16 mouse cellular contexts compared by ENCODE assay signal in the genomic region with DNA sequence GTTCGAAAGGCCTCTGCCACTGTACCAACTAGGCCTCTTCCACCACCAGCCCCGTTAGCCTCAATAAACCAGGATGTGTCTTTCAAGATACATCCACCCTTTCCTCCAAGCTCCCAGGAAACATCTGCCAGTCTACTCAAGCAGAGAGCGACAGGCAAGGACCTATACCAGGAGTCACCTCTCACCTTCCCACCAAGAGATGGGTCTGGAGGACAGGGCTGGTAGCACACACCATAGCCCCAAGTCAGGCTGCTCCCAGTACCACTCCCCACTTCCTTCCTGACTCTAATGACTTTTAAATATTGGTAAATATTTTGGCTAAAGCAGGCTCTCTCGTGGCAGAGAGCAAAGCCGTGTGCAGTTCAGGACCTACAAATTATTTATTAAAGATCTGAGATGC.
A peak's percentile ranks its signal among the peaks of the same experiment; 100 is the strongest.
DNase-seq lines count a peak whose midpoint lies in the region; ATAC-seq lines count a peak whose summit lies in the region.
"Had no signal": no experiment of that assay in that cellular context is flagged by ENCODE, and none has a peak within 500 bp of the region (broad histone marks: within the 10 kb centered on the region; RNA-seq: fewer than 3 reads in every experiment).

No protein-coding gene starts in this region.

- H3K36me3 ChIP-seq in forebrain, embryonic 10.5 days (replicated peaks), result no peaks in the 10 kb centered on the region
- no peaks in the 10 kb centered on the region for H3K36me3 ChIP-seq in forebrain, embryonic 11.5 days (ENCODE audit: control insufficient read depth, insufficient read depth, low read length)
- H3K36me3 ChIP-seq in heart, embryonic 13.5 days, result no peaks in the 10 kb centered on the region
- H3K36me3 ChIP-seq in lung, embryonic 15.5 days, result no peaks in the 10 kb centered on the region
- no peaks in the 10 kb centered on the region for H3K36me3 ChIP-seq in limb, embryonic 10.5 days
- H3K36me3 ChIP-seq: forebrain, embryonic 15.5 days; limb, embryonic 13.5 days; midbrain, embryonic 12.5 days; neural tube, embryonic 12.5 days had no signal

- H3K4me2 ChIP-seq in forebrain, embryonic 11.5 days (ENCODE audit: low read depth, low read length, severe bottlenecking), result no peak overlapping the region
- 0 out of 2 replicates have a peak overlapping the region, but pooled peaks have one; percentile 44 for H3K4me2 ChIP-seq in heart, embryonic 13.5 days
- H3K4me2 ChIP-seq in lung, embryonic 15.5 days, result no peak overlapping the region; the same call in 1 of the 2 replicates
- H3K4me2 ChIP-seq: forebrain, embryonic 15.5 days had no signal

- H3K4me3 ChIP-seq in forebrain, embryonic 10.5 days, result no peak overlapping the region
- no peak overlapping the region for H3K4me3 ChIP-seq in forebrain, embryonic 11.5 days (ENCODE audit: low read depth, low read length)
- no peak overlapping the region for H3K4me3 ChIP-seq in heart, embryonic 13.5 days
- no peak overlapping the region for H3K4me3 ChIP-seq in lung, embryonic 15.5 days
- no peak overlapping the region for H3K4me3 ChIP-seq in limb, embryonic 10.5 days
- H3K4me3 ChIP-seq: forebrain, embryonic 15.5 days; limb, embryonic 13.5 days; neural tube, embryonic 12.5 days had no signal

- intact Hi-C loops in heart, postnatal 25 days (cut with DNase I), result loop anchor here (2.0 kb wide), 1 partner anchor 17 kb away; no protein-coding TSS in a partner anchor

- H3K9ac ChIP-seq in forebrain, embryonic 11.5 days (ENCODE audit: low read length), result no peak overlapping the region
- H3K9ac ChIP-seq in heart, embryonic 13.5 days, result peak overlapping the region; percentile 65
- no peak overlapping the region for H3K9ac ChIP-seq in lung, embryonic 15.5 days
- H3K9ac ChIP-seq: forebrain, embryonic 15.5 days; limb, embryonic 13.5 days; liver, embryonic 14.5 days; midbrain, embryonic 12.5 days; neural tube, embryonic 12.5 days had no signal

- WGBS in forebrain, embryonic 10.5 days, result 80% methylated on average over 5 of the region's 5 CpGs
- 76% methylated on average over 5 of the region's 5 CpGs for WGBS in forebrain, embryonic 11.5 days
- 71% methylated on average over 5 of the region's 5 CpGs for WGBS in heart, embryonic 13.5 days
- WGBS in lung, embryonic 15.5 days, result 70% methylated on average over 5 of the region's 5 CpGs
- WGBS in limb, embryonic 10.5 days, result 79% methylated on average over 5 of the region's 5 CpGs

- ATAC-seq in forebrain, embryonic 11.5 days (replicated peaks; ENCODE audit: low FRiP score), result no peak
- no peak for ATAC-seq in heart, embryonic 13.5 days (ENCODE audit: extremely low read depth, insufficient number of reproducible peaks, low FRiP score, low TSS enrichment)
- no peak for ATAC-seq in lung, embryonic 15.5 days (ENCODE audit: borderline replicate concordance, extremely low read depth, low FRiP score, low TSS enrichment)
- ATAC-seq: forebrain, embryonic 15.5 days had no signal

- no peaks in the 10 kb centered on the region for H3K9me3 ChIP-seq in forebrain, embryonic 10.5 days
- no peaks in the 10 kb centered on the region for H3K9me3 ChIP-seq in forebrain, embryonic 11.5 days (ENCODE audit: control insufficient read depth, low read length)
- H3K9me3 ChIP-seq in heart, embryonic 13.5 days, result no peaks in the 10 kb centered on the region
- no peaks in the 10 kb centered on the region for H3K9me3 ChIP-seq in lung, embryonic 15.5 days
- no peaks in the 10 kb centered on the region for H3K9me3 ChIP-seq in limb, embryonic 10.5 days (replicated peaks)
- H3K9me3 ChIP-seq: forebrain, embryonic 15.5 days; limb, embryonic 13.5 days; midbrain, embryonic 12.5 days; neural tube, embryonic 12.5 days had no signal

- no peak for DNase-seq in forebrain, embryonic 10.5 days (ENCODE audit: extremely low spot score, low spot score)
- no peak for DNase-seq in forebrain, embryonic 11.5 days (ENCODE audit: low spot score)
- DNase-seq in heart, postnatal 25 days (ENCODE audit: low spot score), result no peak
- no peak for DNase-seq in lung, postnatal 10 days
- DNase-seq in limb, embryonic 10.5 days (ENCODE audit: low spot score), result no peak
- DNase-seq in adrenal gland, postnatal 36 days, result no peak
- DNase-seq: adrenal gland, adult 2 months; thymus, postnatal 14 days had no signal

- H3K4me1 ChIP-seq in forebrain, embryonic 10.5 days, result peaks cover 92% of the 10 kb centered on the region
- H3K4me1 ChIP-seq in forebrain, embryonic 11.5 days (replicated peaks; ENCODE audit: control insufficient read depth, insufficient read depth, low read length), result peaks cover 24% of the 10 kb centered on the region
- H3K4me1 ChIP-seq in heart, embryonic 13.5 days, result peaks cover 91% of the 10 kb centered on the region
- peaks cover 46% of the 10 kb centered on the region for H3K4me1 ChIP-seq in lung, embryonic 15.5 days
- peaks cover 73% of the 10 kb centered on the region for H3K4me1 ChIP-seq in limb, embryonic 10.5 days

- peaks cover 98% of the 10 kb centered on the region for H3K27me3 ChIP-seq in forebrain, embryonic 10.5 days (ENCODE audit: poor library complexity, severe bottlenecking)
- no peaks in the 10 kb centered on the region; the same call in 1 of the 2 replicates for H3K27me3 ChIP-seq in forebrain, embryonic 11.5 days (ENCODE audit: control insufficient read depth, insufficient read depth, low read length)
- H3K27me3 ChIP-seq in heart, embryonic 13.5 days (replicated peaks), result peaks cover 2% of the 10 kb centered on the region; the same call in 1 of the 2 replicates
- peaks cover 4% of the 10 kb centered on the region; the same call in 1 of the 2 replicates for H3K27me3 ChIP-seq in lung, embryonic 15.5 days
- H3K27me3 ChIP-seq in limb, embryonic 10.5 days (ENCODE audit: low read depth, poor library complexity, severe bottlenecking), result peaks cover 98% of the 10 kb centered on the region

- peak overlapping the region; percentile 72 for H3K27ac ChIP-seq in forebrain, embryonic 10.5 days
- no peak overlapping the region for H3K27ac ChIP-seq in forebrain, embryonic 11.5 days (ENCODE audit: low read depth, low read length)
- H3K27ac ChIP-seq in heart, embryonic 13.5 days (replicated peaks), result peak overlapping the region; percentile 98
- peak overlapping the region; percentile 26; the same call in 1 of the 2 replicates for H3K27ac ChIP-seq in lung, embryonic 15.5 days
- 0 out of 2 replicates have a peak overlapping the region, but pooled peaks have one; percentile 58 for H3K27ac ChIP-seq in limb, embryonic 10.5 days
- H3K27ac ChIP-seq: forebrain, embryonic 15.5 days; limb, embryonic 13.5 days; liver, embryonic 14.5 days; macrophage; neural tube, embryonic 12.5 days had no signal
